Mouse (Mus musculus) kidney, adult 11 months (tissue): ENCODE data around the gene Saa1.

ENCODE experiments used
- DNase-seq: peaks from one replicate; pipeline ENCODE4 v3.0.0; 2022

The Saa1 gene

GRCm38 (mm10) chr7:46716897-46717296 lies 25.9 kb downstream of the Saa1 start:
- no peak for DNase-seq

- DNase-seq = no peak
Observed at GRCm38 (mm10) chr7:46715600-46715999, 27.2 kb downstream of the Saa1 start, which contains the start of gene Saa3. Saa3 (minus strand) TSS chr7:46715700.

GRCm38 (mm10) chr7:46714518-46714917 lies 28.3 kb downstream of the Saa1 start:
- no peak for DNase-seq

GRCm38 (mm10) chr7:46712250-46712649 lies 30.5 kb downstream of the Saa1 start:
- no peak for DNase-seq

- peak; percentile 67 for DNase-seq
Observed at GRCm38 (mm10) chr7:46710390-46710844, 32.4 kb downstream of the Saa1 start, which contains the start of gene Saal1. Saal1 (minus strand) TSS chr7:46710680.

GRCm38 (mm10) chr7:46700521-46701025 lies 42.2 kb downstream of the Saa1 start:
- no peak for DNase-seq

GRCm38 (mm10) chr7:46696754-46697153 lies 46.0 kb downstream of the Saa1 start:
- DNase-seq = no peak
